Mouse (Mus musculus) cortical plate, adult 2 months (tissue): ENCODE measurements at regions not wholly inside any gene's neighbourhood (a gene's known extent, or its start where the extent isn't known, plus 50 kb on each side); places are given as distances from the start of the nearest gene placed in this dataset.

Source experiments
- CTCF ChIP-seq: fragments of 200-500 bp; IDR thresholded peaks from 2 replicates; pipeline ENCODE4 v1.5.1; 2011; ENCODE audit warnings: mild to moderate bottlenecking, control low read depth, low read length; ENCODE audit not compliant: insufficient read depth; ENCODE audit errors: extremely low read depth
- POLR2A ChIP-seq: fragments of 200-500 bp; IDR thresholded peaks from 2 replicates; pipeline ENCODE4 v1.6.1; 2011; ENCODE audit warnings: mild to moderate bottlenecking, low read length, control low read depth; ENCODE audit not compliant: insufficient read depth; ENCODE audit errors: extremely low read depth

DNA sequence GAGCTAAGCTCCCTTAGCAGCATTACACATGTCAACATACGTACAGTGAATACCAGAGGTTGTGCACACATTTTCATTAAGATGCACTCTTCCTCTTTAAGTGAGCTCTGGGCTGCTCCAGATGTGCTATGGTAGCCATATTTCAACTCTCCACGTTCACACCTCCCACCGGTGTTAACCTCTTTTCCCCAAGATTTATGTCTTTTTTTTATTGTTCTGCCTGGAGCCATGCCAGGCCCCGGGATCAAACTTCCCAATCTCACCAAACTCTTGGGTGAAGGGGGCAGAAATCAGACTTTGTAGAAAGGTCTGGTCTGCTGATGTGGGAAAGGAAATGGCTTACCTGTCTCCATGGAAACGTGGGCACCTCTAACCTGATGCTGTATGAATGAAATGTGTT is 754.0 kb upstream of the Sox9 start:
- TF ChIP-seq CTCF (no peak), POLR2A (no peak)
